Mouse (Mus musculus) activated CD4-positive, CD25-positive, alpha-beta regulatory T cell, adult 4 months (primary cell): ENCODE data around the gene Cdnf. TPM values are rescaled to one million over a fixed set of nuclear protein-coding genes. Genes with fewer than 3 reads are reported as not detected.

Source experiments
- polyA plus RNA-seq, 2 experiments: library from polyadenylated mRNA; unstranded; fragments of 100-300 nt; shearing (Covaris generic); gene quantifications; one replicate each; pipeline ENCODE4 v1.2.1; 2017

Cdnf gene
- polyA plus RNA-seq, 2 experiments from 2014 or later: 0.25 to 0.44 TPM

Other genes with a start within 250 kb of the Cdnf start
- 10 to 100 TPM; 41.8 to 53.2 TPM for gene Nmt2, start 228.8 kb upstream of the Cdnf start, polyA plus RNA-seq
- 10 to 100 TPM; 19.0 to 21.7 TPM for gene Rpp38, start 180.4 kb upstream of the Cdnf start, polyA plus RNA-seq
- not detected for gene Acbd7, start 176.9 kb upstream of the Cdnf start, polyA plus RNA-seq
- not detected for gene Olah, start 115.8 kb upstream of the Cdnf start, polyA plus RNA-seq
- not detected for gene Meig1, start 90.4 kb upstream of the Cdnf start, polyA plus RNA-seq
- gene Dclre1c, start 88.9 kb upstream of the Cdnf start, polyA plus RNA-seq: 10 to 100 TPM; 15.8 to 18.1 TPM
- gene Suv39h2, start 38.0 kb upstream of the Cdnf start, polyA plus RNA-seq: 1 to 10 TPM in 1 of 2 experiments, under 1 TPM in 1; 0.69 to 1.5 TPM
- gene Gm45902, start 240 bp upstream of the Cdnf start, polyA plus RNA-seq: 1 to 10 TPM; 2.0 to 4.1 TPM
- 10 to 100 TPM; 86.6 to 90.1 TPM for gene Hspa14, start 216 bp upstream of the Cdnf start, polyA plus RNA-seq
- gene Fam107b, start 57.5 kb downstream of the Cdnf start, polyA plus RNA-seq: 100 to 1,000 TPM; 231 to 265 TPM